Mouse (Mus musculus) neural tube, embryonic 13.5 days (tissue): ENCODE results near the gene Rplp1. TPM values are rescaled to one million over a fixed set of nuclear protein-coding genes. Genes with fewer than 3 reads are reported as not detected.
A peak's percentile ranks its signal among the peaks of the same experiment; 100 is the strongest.

Experiments used
- ATAC-seq: fragments of 200-750 bp; cut with Nextera tagmentation; 2 replicates; pipeline ENCODE4 v1.8.0; 2017; ENCODE audit warnings: low read depth, mild to moderate bottlenecking, moderate TSS enrichment, moderate library complexity
- H3K27ac ChIP-seq: fragments of 300-500 bp; sonication (generic); replicated peaks from 2 replicates; pipeline ENCODE4 v1.5.1; 2015; ENCODE audit warnings: moderate library complexity, mild to moderate bottlenecking, inconsistent platforms
- H3K27me3 ChIP-seq: fragments of 300-500 bp; sonication (generic); 2 replicates; pipeline ENCODE4 v1.6.1; 2015; ENCODE audit warnings: mild to moderate bottlenecking, inconsistent platforms
- H3K36me3 ChIP-seq: fragments of 300-500 bp; sonication (generic); 2 replicates; pipeline ENCODE4 v1.6.1; 2015; ENCODE audit warnings: mild to moderate bottlenecking, inconsistent platforms
- H3K4me1 ChIP-seq: fragments of 300-500 bp; sonication (generic); replicated peaks from 2 replicates; pipeline ENCODE4 v1.6.1; 2015; ENCODE audit warnings: inconsistent platforms
- H3K4me2 ChIP-seq: fragments of 300-500 bp; sonication (generic); 2 replicates; pipeline ENCODE4 v1.6.1; 2015; ENCODE audit warnings: inconsistent platforms, mild to moderate bottlenecking, moderate library complexity
- H3K4me3 ChIP-seq: fragments of 300-500 bp; sonication (generic); 2 replicates; pipeline ENCODE4 v1.5.1; 2015; ENCODE audit warnings: mild to moderate bottlenecking, inconsistent platforms
- H3K9ac ChIP-seq: fragments of 300-500 bp; sonication (generic); 2 replicates; pipeline ENCODE4 v1.6.1; 2015; ENCODE audit warnings: moderate library complexity, mild to moderate bottlenecking, inconsistent platforms
- H3K9me3 ChIP-seq: fragments of 300-500 bp; sonication (generic); 2 replicates; pipeline ENCODE4 v1.6.1; 2016; ENCODE audit warnings: inconsistent platforms
- WGBS: fragments of 180-500 bp; shearing (Covaris S2); methylation state at CpG from one replicate; pipeline ENCODE4 v1.1.7; 2015; 5-methylcytosine and 5-hydroxymethylcytosine counted together
- polyA plus RNA-seq: library from polyadenylated mRNA; unstranded; fragments of >200 nt; fragmentation: Nextera tagmentation; extraction: Ambion mirVana; gene quantifications from 2 replicates; pipeline ENCODE4 v1.2.1, GENCODE M21; 2015

Rplp1 gene
- polyA plus RNA-seq, 1 experiment from 2014 or later: 981 TPM

DNA sequence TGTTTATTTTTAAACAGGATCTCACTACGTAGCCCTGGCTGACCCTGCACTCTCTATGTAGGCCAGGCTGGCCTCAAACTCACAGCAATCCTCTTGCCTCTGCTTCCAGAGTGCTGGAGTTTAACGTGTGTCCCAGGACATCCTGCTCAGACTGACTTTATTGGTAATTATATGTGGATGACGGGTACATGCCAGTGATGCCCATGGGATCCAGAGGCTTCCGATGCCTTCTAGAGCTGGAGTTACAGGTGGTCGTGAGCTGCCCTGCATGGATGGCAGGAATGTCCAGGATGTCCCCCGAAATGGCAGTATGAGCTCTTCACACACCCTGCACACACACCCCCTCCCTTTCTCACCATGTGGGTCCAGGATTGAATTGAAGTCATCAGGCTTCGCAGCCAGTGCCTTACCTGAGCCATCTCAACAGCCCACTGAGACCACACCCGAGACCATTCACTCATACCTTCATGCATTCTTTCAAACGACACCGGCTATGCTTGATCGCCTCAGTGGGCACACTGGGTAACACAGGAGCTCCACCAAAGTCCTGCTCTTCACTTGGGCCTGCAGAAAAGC is 5.4 kb downstream of the Rplp1 start:
- ATAC-seq: no peak
- WGBS: 92% methylated on average over 11 of the region's 11 CpGs
- no peak overlapping the region for H3K9ac ChIP-seq
- peaks cover 25% of the 10 kb centered on the region for H3K4me1 ChIP-seq
- no peaks in the 10 kb centered on the region for H3K9me3 ChIP-seq
- H3K4me2 ChIP-seq: no peak overlapping the region
- H3K27ac ChIP-seq: no peak overlapping the region
- H3K4me3 ChIP-seq: no peak overlapping the region
- no peaks in the 10 kb centered on the region for H3K27me3 ChIP-seq
- peaks cover 27% of the 10 kb centered on the region for H3K36me3 ChIP-seq

DNA sequence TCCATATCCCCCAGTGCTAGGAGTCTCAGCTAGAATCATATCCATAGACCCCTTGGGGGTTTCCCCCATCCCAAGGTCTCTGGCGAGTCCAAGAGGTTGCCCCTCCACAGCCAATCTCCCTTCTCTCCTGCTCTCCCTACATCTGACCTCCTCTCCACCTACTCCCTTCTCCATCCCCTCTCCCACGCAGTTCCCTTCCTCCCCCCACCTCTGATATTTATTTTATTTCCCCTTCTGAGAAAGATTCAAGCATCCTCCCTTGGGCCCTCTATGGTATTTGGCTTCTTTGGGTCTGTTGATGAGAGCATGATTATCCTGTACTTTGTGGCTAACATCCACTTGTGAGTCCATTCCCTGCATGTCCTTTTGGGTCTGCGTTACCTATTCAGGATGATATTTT is 6.0 kb downstream of the Rplp1 start:
- Histone ChIP-seq H3K36me3 (peaks cover 27% of the 10 kb centered on the region), H3K9ac (no peak overlapping the region), H3K4me1 (peaks cover 23% of the 10 kb centered on the region), H3K9me3 (no peaks in the 10 kb centered on the region), H3K27ac (no peak overlapping the region), H3K27me3 (no peaks in the 10 kb centered on the region), H3K4me2 (no peak overlapping the region), H3K4me3 (no peak overlapping the region)
- whole genome bisulfite sequencing: 93% methylated on average over 3 of the region's 3 CpGs
- ATAC-seq: no peak

DNA sequence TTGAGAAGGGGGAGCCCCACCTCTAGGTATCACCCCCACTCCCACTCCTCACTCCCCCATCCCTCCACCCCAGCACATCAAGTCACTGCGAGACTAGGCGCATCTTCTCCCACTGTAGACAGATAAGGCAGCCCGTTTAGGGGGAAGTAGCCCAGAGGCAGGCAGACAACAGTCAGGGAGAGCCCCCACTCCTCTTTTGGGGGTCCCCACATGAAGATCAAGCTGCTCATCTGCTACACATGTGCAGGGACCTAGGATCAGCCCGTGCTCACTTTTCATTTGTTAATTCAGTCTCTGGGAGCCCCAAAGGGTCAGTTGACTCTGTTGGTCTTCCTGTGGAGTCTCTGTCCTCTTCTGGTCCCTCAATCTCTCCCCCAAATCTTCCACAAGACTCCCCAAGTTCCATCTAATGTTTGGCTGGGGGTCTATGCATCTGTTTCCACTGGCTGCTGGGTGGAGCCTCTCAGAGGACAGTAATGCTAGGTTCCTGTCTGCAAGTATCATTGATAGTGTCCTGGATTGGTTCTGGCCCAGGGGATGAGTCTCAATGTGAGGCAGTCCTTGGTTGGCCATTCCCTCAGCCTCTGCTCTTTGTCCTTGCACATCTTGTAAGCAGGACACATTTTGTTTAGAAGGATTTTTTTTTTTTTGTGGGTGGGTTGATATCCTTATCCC is 6.6 kb downstream of the Rplp1 start:
- Histone ChIP-seq H3K9ac (0 out of 2 replicates have a peak overlapping the region, but pooled peaks have one; percentile 17), H3K4me3 (no peak overlapping the region), H3K27me3 (no peaks in the 10 kb centered on the region), H3K4me1 (peaks cover 20% of the 10 kb centered on the region), H3K27ac (no peak overlapping the region), H3K4me2 (no peak overlapping the region), H3K36me3 (peaks cover 22% of the 10 kb centered on the region), H3K9me3 (no peaks in the 10 kb centered on the region)
- WGBS: 87% methylated on average over 4 of the region's 4 CpGs
- no peak for ATAC-seq

DNA sequence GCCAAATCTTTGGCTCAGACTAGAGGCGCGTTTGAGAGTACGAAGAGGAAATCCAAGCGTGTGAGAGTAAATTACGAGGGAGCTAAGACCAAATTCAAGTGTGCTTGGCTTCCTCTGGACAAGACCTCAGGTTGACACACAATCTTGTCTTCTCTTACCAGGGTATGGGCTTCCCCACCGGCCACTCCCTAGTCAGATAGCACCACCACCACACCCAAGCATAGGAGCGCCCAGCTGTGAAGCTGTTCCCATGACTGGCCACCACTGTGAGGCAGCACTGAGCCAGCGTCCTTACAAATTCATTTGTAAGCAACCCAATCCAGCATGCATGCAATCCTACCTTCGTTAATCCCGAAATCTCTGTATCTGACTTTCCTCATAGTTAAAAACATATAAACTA is 7.4 kb downstream of the Rplp1 start:
- Histone ChIP-seq H3K4me3 (no peak overlapping the region), H3K27ac (no peak overlapping the region), H3K9ac (no peak overlapping the region), H3K4me2 (no peak overlapping the region), H3K4me1 (peaks cover 22% of the 10 kb centered on the region), H3K27me3 (0 out of 2 replicates have a peak, but pooled peaks cover 1% of the 10 kb centered on the region), H3K36me3 (peaks cover 14% of the 10 kb centered on the region), H3K9me3 (no peaks in the 10 kb centered on the region)
- no peak for ATAC-seq
- WGBS: 69% methylated on average over 10 of the region's 10 CpGs

DNA sequence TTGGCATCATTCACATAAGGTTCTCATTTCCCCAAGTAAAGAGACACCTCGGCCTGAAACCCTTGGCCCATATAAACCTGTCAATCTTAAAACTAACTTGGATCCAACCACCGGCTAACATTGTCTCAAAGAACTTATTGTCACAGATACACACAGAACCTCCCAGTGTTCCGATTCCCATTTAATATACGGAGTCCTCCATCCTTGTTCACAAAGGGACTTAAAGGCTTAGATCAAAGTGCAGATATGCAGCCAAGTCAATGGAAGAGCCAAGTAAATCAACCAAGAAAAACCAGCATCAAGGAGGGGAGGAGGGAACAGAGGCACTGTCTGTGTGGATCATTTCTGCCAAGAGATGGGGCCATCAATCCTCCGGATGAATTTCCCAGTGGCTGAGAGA is 8.8 kb downstream of the Rplp1 start:
- 70% methylated on average over 5 of the region's 5 CpGs for WGBS
- no peak for ATAC-seq

DNA sequence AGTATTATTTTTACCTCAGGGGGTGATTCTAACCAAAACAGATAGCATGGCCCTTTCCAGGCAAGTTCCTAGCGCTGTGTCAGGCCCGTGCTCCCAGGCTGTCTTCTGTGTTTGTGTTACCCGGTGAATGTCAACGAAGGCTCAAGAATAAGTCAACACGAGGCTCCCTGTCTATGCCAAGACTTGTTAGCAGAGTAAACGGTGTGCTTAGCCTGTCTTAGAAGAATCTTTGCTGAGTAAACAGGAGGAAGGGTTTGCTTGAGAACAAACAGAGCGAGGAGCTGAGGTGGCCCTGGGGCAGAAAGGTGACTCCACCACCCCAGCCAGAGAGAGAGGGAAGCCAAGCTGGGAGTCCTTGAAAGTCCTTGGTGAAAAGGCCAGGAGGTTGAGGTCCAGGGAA is 10.1 kb downstream of the Rplp1 start:
- no peak for ATAC-seq
- no peak overlapping the region for H3K9ac ChIP-seq
- H3K36me3 ChIP-seq: no peaks in the 10 kb centered on the region
- peaks cover 25% of the 10 kb centered on the region for H3K4me1 ChIP-seq
- H3K4me2 ChIP-seq: no peak overlapping the region
- no peak overlapping the region for H3K27ac ChIP-seq
- H3K27me3 ChIP-seq: peaks cover 17% of the 10 kb centered on the region
- 71% methylated on average over 7 of the region's 7 CpGs for WGBS
- no peaks in the 10 kb centered on the region for H3K9me3 ChIP-seq
- no peak overlapping the region for H3K4me3 ChIP-seq

More for the DNA sequence above, 8.8 kb downstream of the Rplp1 start:
- Histone ChIP-seq H3K36me3 (0 out of 2 replicates have a peak, but pooled peaks cover under 1% of the 10 kb centered on the region), H3K27me3 (peaks cover 6% of the 10 kb centered on the region; the same call in 1 of the 2 replicates), H3K9me3 (no peaks in the 10 kb centered on the region), H3K4me3 (no peak overlapping the region), H3K9ac (no peak overlapping the region), H3K4me1 (peaks cover 21% of the 10 kb centered on the region), H3K27ac (no peak overlapping the region), H3K4me2 (no peak overlapping the region)

DNA sequence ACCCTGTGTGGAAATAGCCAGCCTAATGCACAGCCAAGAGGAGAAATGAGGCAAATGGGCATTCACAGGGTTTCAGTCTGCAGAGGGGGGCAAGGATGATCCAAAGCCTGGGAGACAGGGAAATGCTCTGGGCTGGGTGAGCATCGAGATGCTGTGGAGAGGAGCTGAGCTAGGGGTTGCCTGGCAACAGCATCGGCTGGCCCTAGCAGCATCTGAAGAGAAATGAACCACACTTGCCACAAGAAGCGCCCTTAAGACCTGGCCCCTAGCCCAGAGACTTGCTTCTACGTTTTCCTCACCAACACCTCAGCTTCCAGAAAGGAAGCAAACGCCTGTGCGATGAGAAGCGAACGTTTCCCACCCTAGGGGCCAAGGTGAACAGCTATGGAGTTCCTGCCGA is 11.9 kb downstream of the Rplp1 start:
- no peak for ATAC-seq
- peaks cover 32% of the 10 kb centered on the region for H3K4me1 ChIP-seq
- H3K36me3 ChIP-seq: no peaks in the 10 kb centered on the region
- H3K9me3 ChIP-seq: no peaks in the 10 kb centered on the region
- no peak overlapping the region for H3K4me2 ChIP-seq
- H3K27me3 ChIP-seq: peaks cover 24% of the 10 kb centered on the region
- H3K4me3 ChIP-seq: no peak overlapping the region
- H3K27ac ChIP-seq: no peak overlapping the region
- WGBS: 53% methylated on average over 9 of the region's 9 CpGs
- no peak overlapping the region; the same call in 1 of the 2 replicates for H3K9ac ChIP-seq

DNA sequence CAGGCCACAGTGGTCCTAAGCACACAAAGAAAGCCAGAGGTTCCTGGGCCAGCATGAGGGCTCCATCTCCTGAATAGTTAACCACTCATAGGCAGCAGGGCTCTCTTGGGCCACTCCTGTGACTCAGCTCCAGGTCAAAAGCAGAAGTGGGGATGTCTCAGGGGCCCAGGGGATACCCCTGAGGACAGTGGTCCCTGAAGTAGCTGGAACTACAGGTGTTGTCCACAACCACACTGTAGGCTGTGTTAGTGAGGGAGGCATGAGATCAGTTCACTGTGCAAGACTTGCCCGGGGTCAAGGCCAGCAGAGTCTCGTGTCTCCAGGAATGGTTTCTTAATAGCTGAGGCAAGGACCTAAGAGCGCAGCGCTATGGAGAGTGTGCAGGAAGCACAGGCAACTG is 12.8 kb downstream of the Rplp1 start:
- Histone ChIP-seq H3K4me1 (peaks cover 32% of the 10 kb centered on the region), H3K4me2 (no peak overlapping the region), H3K9me3 (no peaks in the 10 kb centered on the region), H3K4me3 (no peak overlapping the region), H3K36me3 (no peaks in the 10 kb centered on the region), H3K27ac (no peak overlapping the region), H3K9ac (no peak overlapping the region), H3K27me3 (peaks cover 30% of the 10 kb centered on the region)
- WGBS: 80% methylated on average over 4 of the region's 4 CpGs
- ATAC-seq: no peak

DNA sequence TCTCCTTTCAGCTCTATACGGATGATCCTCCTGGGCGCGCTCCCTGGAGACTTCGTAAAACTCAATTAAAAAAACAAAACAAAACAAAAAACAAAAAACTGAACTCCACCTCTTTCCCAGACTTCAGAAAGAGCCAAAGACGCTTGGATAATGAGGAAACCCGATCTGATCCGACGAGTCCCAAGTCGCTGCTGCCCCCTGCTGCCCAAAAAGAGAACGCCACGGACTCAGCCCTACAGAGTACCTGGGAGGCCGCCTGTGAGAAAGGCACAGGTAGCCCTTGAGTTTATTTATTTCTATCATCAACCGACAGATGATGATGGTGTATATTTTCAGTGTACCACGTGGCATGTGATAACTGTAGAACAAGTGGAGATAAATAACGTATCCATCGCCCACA is 14.5 kb downstream of the Rplp1 start:
- H3K9me3 ChIP-seq: no peaks in the 10 kb centered on the region
- no peak overlapping the region for H3K4me3 ChIP-seq
- 5% methylated on average over 16 of the region's 16 CpGs for WGBS
- no peaks in the 10 kb centered on the region for H3K36me3 ChIP-seq
- no peak overlapping the region for H3K9ac ChIP-seq
- ATAC-seq: peak; percentile 41; the same call in 1 of the 2 replicates
- H3K4me2 ChIP-seq: peak overlapping the region; percentile 28
- peaks cover 42% of the 10 kb centered on the region for H3K27me3 ChIP-seq
- no peak overlapping the region for H3K27ac ChIP-seq
- peaks cover 32% of the 10 kb centered on the region for H3K4me1 ChIP-seq

DNA sequence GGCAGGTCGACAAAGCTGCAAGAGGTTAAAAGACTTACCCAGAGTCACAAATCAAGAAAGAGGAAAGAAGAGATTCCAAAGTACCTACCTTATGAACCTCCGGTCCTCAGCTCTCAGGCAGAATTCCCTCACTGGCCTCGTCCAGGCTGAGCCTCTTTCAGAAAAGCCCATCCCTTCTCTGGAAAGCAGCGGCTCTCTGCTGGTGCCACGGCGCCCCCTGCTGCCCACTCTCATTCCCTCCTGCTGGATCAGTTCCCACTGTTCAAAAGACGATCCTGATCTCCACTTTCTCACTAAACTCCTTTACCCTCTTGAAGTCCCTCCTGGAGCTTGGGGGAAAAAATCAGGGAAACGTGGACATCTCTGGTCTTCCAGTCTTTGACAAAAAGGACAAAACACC is 15.9 kb downstream of the Rplp1 start:
- Histone ChIP-seq H3K27ac (no peak overlapping the region), H3K4me1 (peaks cover 28% of the 10 kb centered on the region), H3K9me3 (no peaks in the 10 kb centered on the region), H3K27me3 (peaks cover 42% of the 10 kb centered on the region), H3K9ac (no peak overlapping the region), H3K4me2 (no peak overlapping the region), H3K36me3 (no peaks in the 10 kb centered on the region), H3K4me3 (no peak overlapping the region)
- WGBS: under 1% methylated on average over 7 of the region's 8 CpGs
- ATAC-seq: peak; percentile 66; the same call in 1 of the 2 replicates

DNA sequence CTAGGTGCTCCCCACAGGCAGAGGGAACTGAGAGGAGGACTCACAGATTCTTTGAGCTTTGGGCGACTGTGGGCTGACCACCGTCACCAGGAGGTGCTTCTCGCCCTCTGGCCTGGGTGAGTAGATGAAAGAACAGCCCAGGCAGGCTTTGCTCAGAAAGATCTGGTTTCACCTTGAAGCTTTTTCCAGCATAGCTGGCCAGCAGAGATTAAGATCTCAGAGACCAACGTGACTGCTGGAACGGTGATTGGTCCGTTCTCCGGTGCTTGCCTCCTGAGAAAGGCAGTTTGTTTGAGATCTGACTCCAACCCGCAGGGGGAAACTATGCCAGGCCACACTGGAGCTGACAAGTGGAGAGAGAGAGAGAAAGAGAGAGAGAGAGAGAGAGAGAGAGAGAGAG is 19.3 kb downstream of the Rplp1 start:
- Histone ChIP-seq H3K4me2 (no peak overlapping the region), H3K4me1 (peaks cover 16% of the 10 kb centered on the region), H3K4me3 (no peak overlapping the region), H3K36me3 (no peaks in the 10 kb centered on the region), H3K27ac (no peak overlapping the region), H3K9me3 (no peaks in the 10 kb centered on the region), H3K27me3 (peaks cover 41% of the 10 kb centered on the region), H3K9ac (no peak overlapping the region)
- ATAC-seq: no peak
- 81% methylated on average over 8 of the region's 8 CpGs for WGBS

DNA sequence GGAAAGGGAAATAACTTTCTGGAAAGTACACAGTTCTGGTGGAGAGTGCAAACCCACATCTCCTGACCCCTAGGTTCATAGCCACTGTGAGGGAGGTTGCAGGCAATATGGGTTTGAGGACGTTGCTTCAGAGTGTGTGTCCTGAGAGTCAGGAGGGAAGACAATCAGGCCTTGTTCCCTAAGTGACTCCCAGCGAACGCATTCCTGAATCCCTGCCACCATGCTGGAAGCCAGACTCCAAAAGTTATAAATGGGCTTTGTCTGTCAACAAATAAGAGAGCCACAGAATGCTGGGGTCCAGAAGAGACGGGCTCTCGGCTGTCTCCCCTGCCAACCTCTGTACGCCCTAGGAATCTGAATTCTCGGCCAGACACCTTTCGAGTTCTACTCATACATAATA is 24.5 kb downstream of the Rplp1 start:
- peak overlapping the region; percentile 61 for H3K27ac ChIP-seq
- peak; percentile 37; the same call in 1 of the 2 replicates for ATAC-seq
- no peak overlapping the region for H3K9ac ChIP-seq
- H3K4me2 ChIP-seq: no peak overlapping the region
- no peaks in the 10 kb centered on the region for H3K36me3 ChIP-seq
- 0 out of 2 replicates have a peak, but pooled peaks cover 10% of the 10 kb centered on the region for H3K27me3 ChIP-seq
- no peak overlapping the region for H3K4me3 ChIP-seq
- no peaks in the 10 kb centered on the region for H3K9me3 ChIP-seq
- WGBS: 26% methylated on average over 8 of the region's 8 CpGs
- peaks cover 41% of the 10 kb centered on the region for H3K4me1 ChIP-seq
